Mouse (Mus musculus) MEL (cell line): Measurements from ENCODE around the gene Lpin3.

Experiments
- MEF2A ChIP-seq: IDR thresholded peaks from 2 replicates; pipeline ENCODE4 v1.6.1; 2014; ENCODE audit warnings: low read depth, mild to moderate bottlenecking, inconsistent platforms, low read length, improper control_type of control experiment; ENCODE audit not compliant: poor library complexity, insufficient replicate concordance, severe bottlenecking; ENCODE audit errors: extremely low read depth
- POLR2A ChIP-seq, 2 experiments: IDR thresholded peaks; 2 replicates each; pipeline ENCODE4 v1.6.1; 2011 to 2012; ENCODE audit warnings: low read length in 2 of 2, mild to moderate bottlenecking in 2 of 2, control low read depth in 1 of 2, improper control_type of control experiment in 1 of 2, low read depth in 1 of 2, moderate library complexity in 1 of 2; ENCODE audit not compliant: control insufficient read depth in 1 of 2, insufficient read depth in 1 of 2, poor library complexity in 1 of 2
- USF2 ChIP-seq, 2 experiments: IDR thresholded peaks; 2 replicates each; pipeline ENCODE4 v1.6.1; 2011 to 2012; ENCODE audit warnings: improper control_type of control experiment in 2 of 2, low read length in 2 of 2, borderline replicate concordance in 1 of 2, inconsistent platforms in 1 of 2, low read depth in 1 of 2, mild to moderate bottlenecking in 1 of 2; ENCODE audit not compliant: insufficient read depth in 1 of 2

- no peak for TF ChIP-seq POLR2A (IDR thresholded peaks at IDR 0.05; ENCODE audit: control insufficient read depth in 1 of 2, insufficient read depth in 1 of 2, low read depth in 1 of 2, low read length in 2 of 2, poor library complexity in 1 of 2)
- TF ChIP-seq MEF2A, result no peak
- no peak for TF ChIP-seq USF2 (IDR thresholded peaks at IDR 0.05; ENCODE audit: borderline replicate concordance in 1 of 2, insufficient read depth in 1 of 2, low read depth in 1 of 2, low read length in 2 of 2)
Observed at GRCm38 (mm10) chr2:160955331-160955730, 74.9 kb downstream of the Lpin3 start.
